In the genomic region with DNA sequence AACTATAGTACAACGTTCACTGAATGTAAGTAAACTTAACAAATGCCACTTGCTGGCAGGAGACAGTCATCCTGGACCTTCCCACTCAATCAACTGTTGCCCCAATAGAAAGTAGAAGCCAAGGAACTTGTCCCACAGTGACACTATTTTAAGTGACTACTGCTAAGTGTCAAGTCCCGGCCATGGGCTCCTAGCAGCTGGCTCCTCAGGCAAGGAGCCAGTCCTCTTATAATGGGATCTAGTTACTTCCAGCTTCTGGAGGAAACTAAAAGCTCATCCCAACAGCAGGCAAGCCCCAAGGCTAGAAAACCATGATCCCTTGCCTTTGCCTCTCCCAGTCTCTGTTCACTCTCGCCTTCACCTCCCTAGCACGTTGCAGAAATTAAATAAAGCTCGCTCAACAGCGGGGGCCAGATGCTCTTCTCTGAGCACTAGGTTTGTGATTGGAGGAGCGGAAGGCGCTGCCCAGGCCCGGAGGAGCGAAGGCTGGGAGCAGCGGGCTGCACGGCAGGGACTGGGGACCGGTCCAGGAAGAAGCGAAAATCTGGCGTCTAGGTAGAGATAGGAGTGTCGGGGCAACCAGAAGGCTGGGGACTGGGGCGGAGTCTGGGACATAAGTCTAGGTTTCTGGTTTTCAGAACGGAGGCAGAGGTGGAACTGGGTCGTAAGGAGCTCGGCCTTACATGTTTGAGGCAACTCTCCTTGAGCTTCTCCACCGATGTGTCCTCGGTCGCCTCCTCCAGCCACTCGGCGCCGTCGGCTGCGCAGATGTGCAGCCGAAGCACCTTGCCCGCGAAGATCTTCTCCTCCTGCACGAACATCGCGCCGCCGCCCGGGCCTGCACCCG, we compare ENCODE assay signal across 8 mouse cellular contexts. TPM values are rescaled to one million over a fixed set of nuclear protein-coding genes. Genes with fewer than 3 reads are reported as not detected.
DNase-seq lines count a peak whose midpoint lies in the region; ATAC-seq lines count a peak whose summit lies in the region.

No protein-coding gene starts in this region.

- no peaks in the 10 kb centered on the region for H3K36me3 ChIP-seq in hindbrain, embryonic 16.5 days (ENCODE audit: control insufficient read depth, insufficient read depth, low read length)

- peak; percentile 31 to 51 for DNase-seq in spleen, postnatal 14 days (ENCODE audit: low spot score in 2 of 2)
- DNase-seq in spleen, adult 12 weeks (ENCODE audit: low spot score): no peak
- DNase-seq in cerebellum, adult 9-11 months: peak; percentile 94
- peak; percentile 12 to 65 for DNase-seq in frontal cortex, adult 2 months (ENCODE audit: extremely low spot score in 1 of 2, low spot score in 1 of 2)
- peak; percentile 64 to 65 for DNase-seq in left cerebral cortex, postnatal 36 days (ENCODE audit: low spot score in 2 of 2)
- DNase-seq in skeletal muscle tissue, adult 2 months (ENCODE audit: low read depth, low spot score): peak; percentile 87

- H3K9me3 ChIP-seq in hindbrain, embryonic 16.5 days (ENCODE audit: control insufficient read depth, low read length): no peaks in the 10 kb centered on the region

- peak overlapping the region; percentile 90 for H3K9ac ChIP-seq in hindbrain, embryonic 16.5 days (ENCODE audit: low read depth, low read length)

- no peaks in the 10 kb centered on the region for H3K27me3 ChIP-seq in hindbrain, embryonic 16.5 days (replicated peaks; ENCODE audit: control insufficient read depth, insufficient read depth, low read length)

- peak; percentile 41 for ATAC-seq in hindbrain, embryonic 16.5 days
- ATAC-seq in megakaryocyte progenitor cell, adult 5-6 weeks (replicated peaks; ENCODE audit: poor library complexity): peak; percentile 45

- H3K27ac ChIP-seq in hindbrain, embryonic 16.5 days (ENCODE audit: low read depth, low read length): peak overlapping the region; percentile 88

- H3K4me1 ChIP-seq in hindbrain, embryonic 16.5 days (ENCODE audit: control insufficient read depth, insufficient read depth, low read depth, low read length): peaks cover 15% of the 10 kb centered on the region

- intact Hi-C loops in left cerebral cortex, postnatal 36 days (cut with DNase I): loop anchor here (2.0 to 10.0 kb wide), 3 partner anchors 38 to 254 kb away; a partner anchor contains a TSS

- WGBS in hindbrain, embryonic 16.5 days: 3% methylated on average over 38 of the region's 38 CpGs

- peak overlapping the region; percentile 94 for H3K4me2 ChIP-seq in hindbrain, embryonic 16.5 days (ENCODE audit: low read length)

- H3K4me3 ChIP-seq in hindbrain, embryonic 16.5 days (ENCODE audit: low read length): peak overlapping the region; percentile 79

RNA-seq across cellular contexts. Expression of a gene that starts 0.6 kb away (rescaled TPM):
- 78.1 and 79.7 TPM in 2 replicates for polyA plus RNA-seq in frontal cortex, adult 2 months (2012; rRNA removed)
- polyA plus RNA-seq in hindbrain, embryonic 16.5 days (2015; fragmentation: Nextera tagmentation; extraction: Ambion mirVana): 139 and 141 TPM in 2 replicates
- total RNA-seq in left cerebral cortex, postnatal 36 days (2021): 10 to 100 TPM; 63.2 to 64.8 TPM
- total RNA-seq in megakaryocyte progenitor cell, adult 5-6 weeks (2015): 62.2 and 62.7 TPM in 2 replicates
- 34.4 and 44.1 TPM in 2 replicates for total RNA-seq in megakaryocyte progenitor cell, adult 5-6 weeks (2017)

RNA-seq across cellular contexts. Expression of a gene that starts 37.9 kb away (rescaled TPM):
- 36.9 and 41.5 TPM in 2 replicates for polyA plus RNA-seq in frontal cortex, adult 2 months (2012; rRNA removed)
- polyA plus RNA-seq in hindbrain, embryonic 16.5 days (2015; fragmentation: Nextera tagmentation; extraction: Ambion mirVana): 23.6 and 46.8 TPM in 2 replicates
- 100 to 1,000 TPM; 154 to 163 TPM for total RNA-seq in left cerebral cortex, postnatal 36 days (2021)
- 12.5 and 13.2 TPM in 2 replicates for total RNA-seq in megakaryocyte progenitor cell, adult 5-6 weeks (2015)
- total RNA-seq in megakaryocyte progenitor cell, adult 5-6 weeks (2017): 7.9 and 14.2 TPM in 2 replicates

Comparison
In these comparisons a context has a peak if more than half of its experiments do, and no peak if none do; other contexts are left out.
1. RNA of a gene that starts 37.9 kb away (total RNA-seq): 154 to 163 TPM in left cerebral cortex, postnatal 36 days; 7.9 to 14.2 TPM in megakaryocyte progenitor cell, adult 5-6 weeks; every median in the first group is over 10 times any median in the second.